Mouse (Mus musculus): ENCODE results near the gene Pnldc1. TPM values are rescaled to one million over a fixed set of nuclear protein-coding genes. Genes with fewer than 3 reads are reported as not detected.
"Not testable (repeated sequence)": the region's sequence is repeated elsewhere in the genome, so short reads cannot be mapped to it uniquely, and the experiment has no call there.

Pnldc1 gene
- polyA plus RNA-seq, 1 experiment from 2014 or later: 3.5 TPM

DNA sequence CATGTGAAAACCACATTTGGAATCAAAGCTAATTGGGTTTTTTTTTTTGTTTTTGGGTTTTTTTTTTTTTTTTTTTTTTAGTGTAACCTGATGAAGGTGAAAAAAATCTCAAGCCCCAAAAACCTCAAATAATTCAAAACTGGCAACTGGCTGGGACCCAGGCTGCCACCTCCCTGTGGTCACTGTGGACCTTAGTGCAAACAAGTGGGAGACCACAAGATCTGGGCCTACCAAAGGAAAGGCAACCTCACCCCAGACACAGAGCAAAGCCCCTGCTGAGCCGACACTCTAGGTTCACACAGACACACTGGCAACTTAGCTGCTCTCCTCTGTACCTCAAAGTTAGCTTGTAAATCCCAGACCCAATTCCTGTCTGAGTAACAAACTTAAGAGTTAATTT, 5.7 kb downstream of the Pnldc1 start:
- ATAC-seq (ENCODE audit: insufficient number of reproducible peaks, insufficient read depth, low FRiP score, low TSS enrichment, low read depth): no peak
- no peaks in the 10 kb centered on the region for H3K27me3 ChIP-seq
- H3K4me1 ChIP-seq: peaks cover 14% of the 10 kb centered on the region
- H3K4me3 ChIP-seq: no peak overlapping the region
- H3K9ac ChIP-seq: no peak overlapping the region
- H3K27ac ChIP-seq: no peak overlapping the region; the same call in 1 of the 2 replicates
- WGBS: 69% methylated on average over 1 of the region's 1 CpGs
- no peaks in the 10 kb centered on the region for H3K9me3 ChIP-seq
- H3K4me2 ChIP-seq: no peak overlapping the region
- peaks cover 46% of the 10 kb centered on the region for H3K36me3 ChIP-seq

DNA sequence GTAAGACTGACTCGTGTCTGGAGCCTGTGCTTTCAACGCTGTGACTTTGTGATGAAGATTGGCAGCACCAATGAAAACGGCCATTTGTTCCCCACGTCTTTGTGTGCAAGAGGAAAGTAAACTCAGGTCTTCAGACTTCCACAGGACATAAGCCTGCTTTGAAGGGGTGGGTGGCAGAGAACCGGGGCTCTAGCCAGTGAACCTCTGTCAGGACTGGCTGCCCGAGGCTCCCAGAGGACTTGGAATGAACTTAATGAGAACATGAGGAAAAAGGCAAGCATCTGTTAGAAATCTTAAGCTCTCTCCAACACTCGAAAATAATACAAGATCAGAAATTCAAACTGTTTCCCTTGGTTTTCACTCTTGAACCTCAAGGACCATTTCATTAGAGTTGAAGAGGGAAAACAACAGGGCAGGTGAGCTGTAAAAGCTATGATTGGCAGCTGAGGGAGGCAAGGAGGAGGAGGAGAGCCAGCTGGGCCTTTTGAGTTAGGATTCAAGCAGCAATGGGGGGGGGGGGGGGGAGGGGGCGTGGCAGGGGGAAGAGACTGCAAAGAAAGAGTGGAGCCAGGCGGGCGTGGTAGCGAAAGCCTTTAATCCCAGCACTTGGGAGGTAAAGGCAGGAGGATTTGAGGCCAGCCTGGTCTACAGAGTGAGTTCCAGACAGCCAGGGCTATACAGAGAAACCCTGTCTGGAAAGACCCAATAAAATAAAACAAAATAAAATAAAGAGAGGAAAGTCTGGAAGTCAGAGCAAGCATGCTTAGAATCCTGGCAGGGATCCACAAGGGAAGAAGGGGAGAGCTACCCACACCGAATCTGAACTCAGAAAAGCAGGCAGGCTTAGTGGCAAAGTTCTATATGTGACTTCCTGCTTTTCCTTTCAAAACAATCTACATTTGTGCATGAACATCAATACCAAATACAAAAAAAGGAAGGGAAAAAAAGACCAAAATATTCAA, 6.4 kb downstream of the Pnldc1 start:
- Histone ChIP-seq H3K4me2 (no peak overlapping the region), H3K27me3 (no peaks in the 10 kb centered on the region), H3K4me1 (peaks cover 14% of the 10 kb centered on the region), H3K27ac (peak overlapping the region; percentile 74), H3K36me3 (peaks cover 46% of the 10 kb centered on the region), H3K9ac (no peak overlapping the region), H3K9me3 (no peaks in the 10 kb centered on the region), H3K4me3 (no peak overlapping the region)
- ATAC-seq (ENCODE audit: insufficient number of reproducible peaks, insufficient read depth, low FRiP score, low TSS enrichment, low read depth): peak; percentile 10; the same call in 1 of the 2 replicates
- 31% methylated on average over 11 of the region's 12 CpGs for WGBS

DNA sequence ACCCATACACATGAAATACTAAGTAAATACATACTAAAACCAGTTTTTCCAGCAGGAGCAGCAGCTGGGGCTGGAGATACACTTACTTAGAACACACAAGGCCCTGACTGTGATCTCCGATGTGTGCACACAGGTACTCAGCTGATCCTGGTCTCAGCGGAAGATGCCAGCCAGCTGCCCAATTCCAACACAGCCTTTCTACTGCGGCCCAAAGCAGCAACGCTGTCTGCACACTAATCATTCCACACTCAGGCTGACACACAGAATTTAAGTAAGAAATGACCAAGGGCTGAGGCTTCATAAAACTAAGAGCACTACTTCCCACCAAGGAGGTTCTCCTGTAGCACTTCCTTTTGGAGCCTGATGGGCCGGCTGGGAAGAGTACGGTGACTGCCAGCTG, 7.7 kb downstream of the Pnldc1 start:
- Histone ChIP-seq H3K4me3 (no peak overlapping the region), H3K4me1 (peaks cover 14% of the 10 kb centered on the region), H3K4me2 (no peak overlapping the region), H3K36me3 (peaks cover 46% of the 10 kb centered on the region), H3K27ac (no peak overlapping the region), H3K9ac (no peak overlapping the region), H3K27me3 (no peaks in the 10 kb centered on the region), H3K9me3 (no peaks in the 10 kb centered on the region)
- 92% methylated on average over 6 of the region's 6 CpGs for WGBS
- ATAC-seq (ENCODE audit: insufficient number of reproducible peaks, insufficient read depth, low FRiP score, low TSS enrichment, low read depth): no peak

DNA sequence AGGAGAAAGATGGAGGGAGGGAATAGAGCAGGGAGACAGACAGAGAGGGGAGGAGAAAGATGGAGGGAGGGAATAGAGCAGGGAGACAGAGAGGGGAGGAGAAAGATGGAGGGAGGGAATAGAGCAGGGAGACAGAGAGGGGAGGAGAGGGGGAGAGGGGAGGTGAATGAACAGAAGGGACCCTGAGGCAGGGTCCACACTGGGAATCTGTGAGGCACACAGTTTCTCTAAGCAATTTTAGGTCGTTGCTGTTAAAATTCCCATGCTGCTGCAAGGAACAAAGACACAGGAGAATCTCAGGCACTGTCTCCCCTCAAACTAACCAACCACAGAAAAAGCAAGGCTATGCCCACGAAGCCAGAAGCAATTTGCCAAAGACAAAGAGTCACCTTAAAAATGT, 11.4 kb downstream of the Pnldc1 start:
- Histone ChIP-seq H3K27ac (peak overlapping the region; percentile 78), H3K4me2 (peak overlapping the region; percentile 20; the same call in 1 of the 2 replicates), H3K36me3 (peaks cover 34% of the 10 kb centered on the region), H3K4me1 (peaks cover 11% of the 10 kb centered on the region)
- H3K4me3 ChIP-seq; ATAC-seq (ENCODE audit: insufficient number of reproducible peaks, insufficient read depth, low FRiP score, low TSS enrichment, low read depth); H3K9ac ChIP-seq; H3K9me3 ChIP-seq; H3K27me3 ChIP-seq: not testable (repeated sequence)
- 28% methylated on average over 2 of the region's 2 CpGs for WGBS

DNA sequence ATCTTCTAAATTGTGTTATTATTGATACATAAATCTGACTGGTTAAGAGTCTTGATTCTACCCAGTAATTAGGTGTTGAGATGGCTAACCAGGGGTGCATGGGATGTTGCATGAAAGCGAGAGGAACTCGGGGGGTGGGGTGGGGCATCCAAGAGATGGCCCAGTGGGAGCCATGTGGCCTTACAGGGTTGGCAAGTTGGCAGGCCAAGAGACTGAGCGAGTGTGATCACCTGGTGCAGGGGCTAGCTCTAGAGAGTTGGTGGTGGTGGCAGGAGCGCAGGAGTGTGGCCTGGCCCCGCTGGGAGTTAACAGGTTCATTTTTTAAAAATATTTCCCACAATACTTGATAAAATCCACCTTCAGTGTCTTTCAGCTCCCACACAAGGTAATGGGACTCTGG, 12.4 kb downstream of the Pnldc1 start:
- no peaks in the 10 kb centered on the region for H3K27me3 ChIP-seq
- peaks cover 32% of the 10 kb centered on the region for H3K36me3 ChIP-seq
- no peak for ATAC-seq (ENCODE audit: insufficient number of reproducible peaks, insufficient read depth, low FRiP score, low TSS enrichment, low read depth)
- peaks cover 4% of the 10 kb centered on the region; the same call in 1 of the 2 replicates for H3K4me1 ChIP-seq
- H3K9me3 ChIP-seq: no peaks in the 10 kb centered on the region
- peak overlapping the region; percentile 41 for H3K27ac ChIP-seq
- no peak overlapping the region for H3K4me3 ChIP-seq
- no peak overlapping the region for H3K9ac ChIP-seq
- 85% methylated on average over 5 of the region's 5 CpGs for WGBS
- H3K4me2 ChIP-seq: no peak overlapping the region

DNA sequence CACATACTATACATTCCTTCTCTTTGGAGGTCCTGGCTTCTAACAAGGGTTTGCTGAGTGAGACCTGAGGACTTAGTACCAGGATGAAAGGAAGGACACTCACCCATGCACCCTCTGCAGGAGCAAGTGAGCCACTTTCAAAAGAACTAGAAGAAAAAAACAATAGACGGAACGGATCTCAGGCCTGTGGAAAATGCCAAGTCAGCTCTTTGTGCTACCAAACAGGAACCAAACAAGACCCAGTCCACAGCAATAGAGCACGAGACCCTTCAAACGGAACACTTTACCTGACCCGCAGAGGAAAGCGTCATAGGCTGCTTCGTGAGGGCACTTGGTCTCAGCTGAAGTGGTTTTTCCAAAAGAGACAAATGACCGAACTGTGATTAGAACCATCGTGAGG, 18.0 kb downstream of the Pnldc1 start:
- peaks cover 25% of the 10 kb centered on the region; the same call in 1 of the 2 replicates for H3K36me3 ChIP-seq
- no peaks in the 10 kb centered on the region for H3K27me3 ChIP-seq
- no peaks in the 10 kb centered on the region for H3K9me3 ChIP-seq
- H3K4me3 ChIP-seq: no peak overlapping the region
- no peak overlapping the region for H3K9ac ChIP-seq
- H3K4me1 ChIP-seq: peaks cover 8% of the 10 kb centered on the region; the same call in 1 of the 2 replicates
- H3K27ac ChIP-seq: no peak overlapping the region
- WGBS: 92% methylated on average over 9 of the region's 9 CpGs
- H3K4me2 ChIP-seq: no peak overlapping the region
- no peak for ATAC-seq (ENCODE audit: insufficient number of reproducible peaks, insufficient read depth, low FRiP score, low TSS enrichment, low read depth)

DNA sequence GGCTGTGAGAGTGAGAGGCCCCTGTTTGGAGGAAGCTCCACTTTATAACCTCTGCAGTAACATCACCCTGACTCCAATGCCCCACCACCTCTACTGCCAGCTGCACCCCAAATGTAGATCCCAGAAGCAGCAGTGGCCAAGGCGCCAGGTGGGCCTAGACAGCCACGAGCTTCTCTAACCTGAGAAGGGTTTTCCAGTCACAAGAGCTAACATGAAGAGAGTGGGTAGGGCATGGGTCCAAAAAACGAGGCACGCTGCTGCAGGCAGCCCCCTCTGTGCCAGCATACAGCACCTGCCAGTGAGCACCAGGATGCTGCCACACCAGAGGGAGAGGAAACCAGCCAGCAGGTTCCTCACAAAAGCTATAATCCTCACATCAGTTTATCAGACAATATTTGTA, 19.0 kb downstream of the Pnldc1 start:
- WGBS: 89% methylated on average over 4 of the region's 4 CpGs

DNA sequence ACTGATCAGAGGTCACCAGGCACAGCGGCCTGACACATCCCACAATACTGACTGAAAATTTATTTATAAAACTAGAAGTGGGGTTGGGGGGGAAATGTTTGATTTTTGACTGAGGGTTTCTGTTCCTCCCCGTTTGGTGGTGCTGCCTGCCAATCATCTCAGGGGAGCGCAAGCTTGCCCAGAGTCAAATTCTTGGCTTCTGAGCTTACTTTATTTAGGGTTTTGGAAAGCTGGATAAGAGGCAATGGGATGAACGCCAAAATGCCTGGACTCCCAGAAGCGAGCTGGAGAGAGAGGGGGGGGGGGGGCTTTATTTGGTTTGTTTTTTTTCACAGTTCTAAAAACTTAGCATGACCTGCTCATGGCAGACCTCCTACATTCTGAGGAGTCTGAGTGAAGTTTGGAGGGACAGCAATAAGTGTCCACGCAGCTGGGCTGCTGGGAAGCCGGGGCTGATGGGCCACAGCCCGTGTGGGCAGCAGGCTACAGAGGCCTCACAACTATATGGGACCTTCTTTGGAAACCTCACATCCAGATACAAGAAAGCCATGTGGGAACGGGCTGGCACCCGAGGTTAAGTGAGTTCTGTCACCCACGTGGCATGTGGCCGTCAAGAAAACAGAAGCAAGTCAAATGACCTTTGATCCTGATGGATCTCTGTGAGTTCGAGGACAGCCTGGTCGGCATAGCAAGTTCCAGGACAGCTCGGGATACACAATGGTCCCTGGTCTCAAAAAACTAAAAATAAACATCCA, 22.8 kb downstream of the Pnldc1 start:
- H3K27ac ChIP-seq: peak overlapping the region; percentile 39
- ATAC-seq (ENCODE audit: insufficient number of reproducible peaks, insufficient read depth, low FRiP score, low TSS enrichment, low read depth): no peak
- 0 out of 2 replicates have a peak, but pooled peaks cover 18% of the 10 kb centered on the region for H3K36me3 ChIP-seq
- H3K4me2 ChIP-seq: no peak overlapping the region
- H3K4me1 ChIP-seq: peaks cover 13% of the 10 kb centered on the region
- H3K27me3 ChIP-seq: no peaks in the 10 kb centered on the region
- H3K9ac ChIP-seq: no peak overlapping the region
- 72% methylated on average over 15 of the region's 15 CpGs for WGBS
- H3K9me3 ChIP-seq: no peaks in the 10 kb centered on the region
- no peak overlapping the region for H3K4me3 ChIP-seq

More for the DNA sequence above, 19.0 kb downstream of the Pnldc1 start:
- no peaks in the 10 kb centered on the region for H3K9me3 ChIP-seq
- no peaks in the 10 kb centered on the region for H3K27me3 ChIP-seq
- H3K36me3 ChIP-seq: peaks cover 23% of the 10 kb centered on the region; the same call in 1 of the 2 replicates
- H3K27ac ChIP-seq: no peak overlapping the region
- H3K4me1 ChIP-seq: peaks cover 13% of the 10 kb centered on the region
- H3K4me2 ChIP-seq: no peak overlapping the region
- ATAC-seq (ENCODE audit: insufficient number of reproducible peaks, insufficient read depth, low FRiP score, low TSS enrichment, low read depth): no peak
- no peak overlapping the region for H3K4me3 ChIP-seq
- H3K9ac ChIP-seq: 0 out of 2 replicates have a peak overlapping the region, but pooled peaks have one; percentile 36

DNA sequence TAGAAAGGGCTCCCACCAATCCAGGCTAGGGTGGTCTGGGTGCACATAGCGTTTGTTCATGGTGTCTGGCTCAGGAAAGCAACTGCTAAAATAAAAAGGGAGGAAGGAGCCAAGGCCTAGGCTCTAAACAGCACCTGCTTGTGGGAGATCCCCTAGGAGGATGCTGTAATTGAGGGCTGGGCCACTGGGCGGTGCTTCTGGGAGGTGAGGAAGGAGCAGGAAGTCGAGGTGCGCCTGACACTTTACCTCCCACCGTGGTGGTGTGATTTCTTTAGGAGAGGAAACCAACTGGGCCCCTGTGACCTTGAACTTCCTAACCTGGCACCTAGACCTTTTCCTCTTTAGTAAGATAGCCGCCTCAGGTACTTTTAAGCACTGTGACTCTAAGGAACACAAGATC, 23.4 kb downstream of the Pnldc1 start:
- Histone ChIP-seq H3K36me3 (0 out of 2 replicates have a peak, but pooled peaks cover 18% of the 10 kb centered on the region), H3K27me3 (no peaks in the 10 kb centered on the region), H3K4me3 (no peak overlapping the region), H3K4me2 (no peak overlapping the region), H3K9me3 (no peaks in the 10 kb centered on the region), H3K27ac (peak overlapping the region; percentile 23; the same call in 1 of the 2 replicates), H3K4me1 (peaks cover 13% of the 10 kb centered on the region), H3K9ac (no peak overlapping the region)
- WGBS: 40% methylated on average over 6 of the region's 6 CpGs
- no peak for ATAC-seq (ENCODE audit: insufficient number of reproducible peaks, insufficient read depth, low FRiP score, low TSS enrichment, low read depth)

DNA sequence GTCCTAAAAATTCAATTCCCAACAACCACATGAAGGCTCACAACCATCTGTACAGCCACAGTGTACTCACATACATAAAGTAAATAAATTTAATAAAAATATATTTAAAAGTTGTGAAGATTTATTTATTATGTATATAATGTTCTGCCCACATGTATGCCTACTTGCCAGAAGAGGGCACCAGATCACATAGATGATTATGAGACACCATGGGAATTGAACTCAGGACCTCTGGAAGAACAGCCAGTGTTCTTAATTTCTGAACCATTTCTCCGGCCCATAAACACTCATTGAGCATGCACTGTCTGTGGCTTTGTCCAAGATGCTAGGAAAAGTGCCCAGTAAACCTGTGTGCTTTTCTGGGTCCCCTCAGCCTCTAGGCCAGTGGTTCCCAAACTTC, 28.8 kb downstream of the Pnldc1 start:
- peaks cover 4% of the 10 kb centered on the region; the same call in 1 of the 2 replicates for H3K27me3 ChIP-seq
- ATAC-seq (ENCODE audit: insufficient number of reproducible peaks, insufficient read depth, low FRiP score, low TSS enrichment, low read depth): no peak
- H3K27ac ChIP-seq: no peak overlapping the region
- WGBS: 77% methylated on average over 1 of the region's 1 CpGs
- no peak overlapping the region for H3K4me3 ChIP-seq
- H3K9ac ChIP-seq: no peak overlapping the region
- no peaks in the 10 kb centered on the region for H3K9me3 ChIP-seq
- H3K4me1 ChIP-seq: 0 out of 2 replicates have a peak, but pooled peaks cover 13% of the 10 kb centered on the region
- H3K36me3 ChIP-seq: no peaks in the 10 kb centered on the region
- H3K4me2 ChIP-seq: no peak overlapping the region

DNA sequence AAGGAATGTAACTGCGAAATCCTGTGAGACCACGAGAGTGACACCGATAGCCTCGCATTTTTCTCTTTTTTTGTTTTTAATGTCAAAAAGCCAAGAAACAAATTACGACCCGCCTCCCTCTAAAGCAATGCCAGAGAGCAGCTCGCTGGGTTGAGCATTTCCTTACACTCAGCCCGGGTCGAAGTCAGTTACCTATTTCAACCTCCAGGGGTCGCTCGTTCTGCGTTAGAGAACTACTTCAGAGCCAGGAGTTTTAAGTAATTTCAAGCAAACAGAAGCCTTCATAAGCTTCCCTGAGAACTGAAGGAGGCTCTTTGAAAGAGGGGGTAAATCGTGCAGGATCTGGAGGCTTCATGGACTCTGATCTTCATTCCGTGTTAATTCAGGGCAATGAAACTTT, 29.9 kb downstream of the Pnldc1 start:
- Histone ChIP-seq H3K27me3 (peaks cover 4% of the 10 kb centered on the region; the same call in 1 of the 2 replicates), H3K36me3 (no peaks in the 10 kb centered on the region), H3K4me2 (peak overlapping the region; percentile 54), H3K27ac (peak overlapping the region; percentile 51; the same call in 1 of the 2 replicates), H3K9ac (peak overlapping the region; percentile 28), H3K4me3 (peak overlapping the region; percentile 5; the same call in 1 of the 2 replicates), H3K9me3 (no peaks in the 10 kb centered on the region), H3K4me1 (0 out of 2 replicates have a peak, but pooled peaks cover 13% of the 10 kb centered on the region)
- 2% methylated on average over 14 of the region's 14 CpGs for WGBS
- ATAC-seq (ENCODE audit: insufficient number of reproducible peaks, insufficient read depth, low FRiP score, low TSS enrichment, low read depth): no peak

All from embryonic facial prominence, embryonic 13.5 days (tissue).